Mouse (Mus musculus) stomach, postnatal 0 days (tissue): Measurements from ENCODE around the gene Aph1a. TPM values are rescaled to one million over a fixed set of nuclear protein-coding genes. Genes with fewer than 3 reads are reported as not detected.

Source experiments
- ATAC-seq: fragments of 200-750 bp; cut with Nextera tagmentation; 2 replicates; pipeline ENCODE4 v1.8.0; 2017; ENCODE audit not compliant: low FRiP score, low TSS enrichment
- DNase-seq: peaks from one replicate; pipeline ENCODE4 v3.0.0-alpha.2; 2016; ENCODE audit warnings: low spot score
- H3K27ac ChIP-seq: fragments of 300-500 bp; sonication (generic); replicated peaks from 2 replicates; pipeline ENCODE4 v1.5.1; 2014; ENCODE audit warnings: mild to moderate bottlenecking, control low read depth
- H3K27me3 ChIP-seq: fragments of 300-500 bp; sonication (generic); 2 replicates; pipeline ENCODE4 v1.6.1; 2014; ENCODE audit warnings: low read length; ENCODE audit not compliant: control insufficient read depth, insufficient read depth
- H3K36me3 ChIP-seq: fragments of 300-500 bp; sonication (generic); 2 replicates; pipeline ENCODE4 v1.6.1; 2014; ENCODE audit warnings: low read length, mixed read lengths; ENCODE audit not compliant: control insufficient read depth, insufficient read depth
- H3K4me1 ChIP-seq: fragments of 300-500 bp; sonication (generic); replicated peaks from 2 replicates; pipeline ENCODE4 v1.6.1; 2014; ENCODE audit warnings: antibody characterized with exemption; ENCODE audit not compliant: control insufficient read depth, insufficient read depth
- H3K4me2 ChIP-seq: fragments of 300-500 bp; sonication (generic); replicated peaks from 2 replicates; pipeline ENCODE4 v1.6.1; 2014; ENCODE audit warnings: low read depth, mild to moderate bottlenecking, control low read depth, moderate library complexity
- H3K4me3 ChIP-seq: fragments of 300-500 bp; sonication (generic); 2 replicates; pipeline ENCODE4 v1.5.1; 2014; ENCODE audit warnings: low read depth, low read length, control low read depth
- H3K9ac ChIP-seq: fragments of 300-500 bp; sonication (generic); 2 replicates; pipeline ENCODE4 v1.6.1; 2014; ENCODE audit warnings: mild to moderate bottlenecking, low read length, control low read depth, mixed read lengths
- H3K9me3 ChIP-seq: fragments of 300-500 bp; sonication (generic); 2 replicates; pipeline ENCODE4 v1.6.1; 2016; ENCODE audit warnings: low read length; ENCODE audit not compliant: control insufficient read depth
- CTCF ChIP-seq: IDR thresholded peaks from 2 replicates; pipeline ENCODE4 v1.5.1; 2016; ENCODE audit warnings: antibody characterized with exemption, low read depth, mild to moderate bottlenecking, moderate library complexity
- EP300 ChIP-seq: optimal IDR thresholded peaks from 2 replicates; pipeline ENCODE3; 2016; ENCODE audit warnings: antibody characterized with exemption
- WGBS: fragments of 180-500 bp; shearing (Covaris S2); extraction: QIAGEN DNeasy Blood & Tissue Kit; methylation state at CpG from one replicate; pipeline ENCODE4 v1.1.7; 2014; 5-methylcytosine and 5-hydroxymethylcytosine counted together
- polyA plus RNA-seq: library from polyadenylated mRNA; unstranded; fragments of >200 nt; fragmentation: Nextera tagmentation; extraction: Ambion mirVana; gene quantifications from 2 replicates; pipeline ENCODE4 v1.2.1, GENCODE M21; 2015

Gene Aph1a
- polyA plus RNA-seq, 1 experiment from 2014 or later, result 37.6 TPM

- H3K27ac ChIP-seq, result no peak overlapping the region
- ATAC-seq (no peak), DNase-seq (no peak)
- peaks cover 2% of the 10 kb centered on the region; the same call in 1 of the 2 replicates for H3K36me3 ChIP-seq
- no peaks in the 10 kb centered on the region for H3K27me3 ChIP-seq
- H3K9ac ChIP-seq, result no peak overlapping the region
- WGBS, result 63% methylated on average over 1 of the region's 1 CpGs
- no peaks in the 10 kb centered on the region for H3K9me3 ChIP-seq
- TF ChIP-seq CTCF, result peak; percentile 32
- no peak for TF ChIP-seq EP300
- no peaks in the 10 kb centered on the region for H3K4me1 ChIP-seq
- H3K4me3 ChIP-seq, result no peak overlapping the region
- H3K4me2 ChIP-seq, result no peak overlapping the region
These were observed 38.4 kb downstream of the Aph1a start for GRCm38 (mm10) chr3:95932157-95932556.

- no peaks in the 10 kb centered on the region for H3K4me1 ChIP-seq
- no peak overlapping the region for H3K4me3 ChIP-seq
- peaks cover 7% of the 10 kb centered on the region; the same call in 1 of the 2 replicates for H3K36me3 ChIP-seq
- H3K9ac ChIP-seq, result no peak overlapping the region
- ATAC-seq (no peak), DNase-seq (no peak)
- no peak overlapping the region for H3K27ac ChIP-seq
- no peak overlapping the region for H3K4me2 ChIP-seq
- no peaks in the 10 kb centered on the region for H3K9me3 ChIP-seq
- TF ChIP-seq CTCF (no peak), EP300 (no peak)
- H3K27me3 ChIP-seq, result no peaks in the 10 kb centered on the region
- 79% methylated on average over 7 of the region's 7 CpGs for WGBS
These were observed 38.8 kb downstream of the Aph1a start for GRCm38 (mm10) chr3:95932566-95932965.

- H3K27me3 ChIP-seq, result no peaks in the 10 kb centered on the region
- no peak overlapping the region for H3K27ac ChIP-seq
- DNase-seq (no peak), ATAC-seq (no peak)
- H3K4me3 ChIP-seq, result no peak overlapping the region
- TF ChIP-seq EP300 (no peak), CTCF (no peak)
- no peaks in the 10 kb centered on the region for H3K4me1 ChIP-seq
- no peak overlapping the region for H3K9ac ChIP-seq
- peaks cover 11% of the 10 kb centered on the region for H3K36me3 ChIP-seq
- no peak overlapping the region for H3K4me2 ChIP-seq
- WGBS, result 92% methylated on average over 7 of the region's 7 CpGs
- H3K9me3 ChIP-seq, result no peaks in the 10 kb centered on the region
These were observed 39.5 kb downstream of the Aph1a start for GRCm38 (mm10) chr3:95933111-95933750.

- no peak overlapping the region for H3K27ac ChIP-seq
- ATAC-seq, result no peak
- H3K9me3 ChIP-seq, result no peaks in the 10 kb centered on the region
- H3K36me3 ChIP-seq, result peaks cover 18% of the 10 kb centered on the region
- H3K4me1 ChIP-seq, result no peaks in the 10 kb centered on the region
- H3K9ac ChIP-seq, result no peak overlapping the region
- TF ChIP-seq EP300, result no peak
- no peak for TF ChIP-seq CTCF
- no peak overlapping the region for H3K4me3 ChIP-seq
- no peak for DNase-seq
- no peak overlapping the region for H3K4me2 ChIP-seq
- no peaks in the 10 kb centered on the region for H3K27me3 ChIP-seq
- WGBS, result 91% methylated on average over 1 of the region's 1 CpGs
These were observed 40.7 kb downstream of the Aph1a start for GRCm38 (mm10) chr3:95934448-95934847.

- Histone ChIP-seq H3K4me3 (no peak overlapping the region), H3K9ac (no peak overlapping the region), H3K4me1 (no peaks in the 10 kb centered on the region), H3K27me3 (no peaks in the 10 kb centered on the region), H3K9me3 (no peaks in the 10 kb centered on the region), H3K36me3 (peaks cover 28% of the 10 kb centered on the region), H3K4me2 (no peak overlapping the region), H3K27ac (no peak overlapping the region)
- ATAC-seq, result no peak
- DNase-seq, result no peak
- WGBS, result 98% methylated on average over 8 of the region's 8 CpGs
- no peak for TF ChIP-seq EP300
- TF ChIP-seq CTCF, result no peak
These were observed 44.4 kb downstream of the Aph1a start for GRCm38 (mm10) chr3:95938217-95938616.

GRCm38 (mm10) chr3:95938835-95939234 is 45.1 kb downstream of the Aph1a start:
- Histone ChIP-seq H3K27me3 (no peaks in the 10 kb centered on the region), H3K9me3 (no peaks in the 10 kb centered on the region), H3K4me1 (no peaks in the 10 kb centered on the region), H3K4me2 (no peak overlapping the region), H3K9ac (no peak overlapping the region), H3K4me3 (no peak overlapping the region), H3K27ac (no peak overlapping the region), H3K36me3 (peaks cover 28% of the 10 kb centered on the region)
- DNase-seq (no peak), ATAC-seq (no peak)
- TF ChIP-seq EP300 (no peak), CTCF (peak; percentile 61)
- WGBS, result 97% methylated on average over 15 of the region's 15 CpGs
